Mouse (Mus musculus) thymus, adult 2 months (tissue): ENCODE data around the gene Ghdc.

Experiments
- CTCF ChIP-seq: fragments of 200-500 bp; IDR thresholded peaks from 2 replicates; pipeline ENCODE4 v1.5.1; 2012; ENCODE audit warnings: mild to moderate bottlenecking, control low read depth, low read length, moderate library complexity, borderline replicate concordance; ENCODE audit not compliant: control insufficient read depth, poor library complexity, insufficient read depth; ENCODE audit errors: extremely low read depth
- POLR2A ChIP-seq: fragments of 200-500 bp; IDR thresholded peaks from 2 replicates; pipeline ENCODE4 v1.6.1; 2012; ENCODE audit warnings: mild to moderate bottlenecking, low read length, control low read depth, moderate library complexity; ENCODE audit not compliant: control insufficient read depth, poor library complexity, insufficient read depth; ENCODE audit errors: extremely low read depth

DNA sequence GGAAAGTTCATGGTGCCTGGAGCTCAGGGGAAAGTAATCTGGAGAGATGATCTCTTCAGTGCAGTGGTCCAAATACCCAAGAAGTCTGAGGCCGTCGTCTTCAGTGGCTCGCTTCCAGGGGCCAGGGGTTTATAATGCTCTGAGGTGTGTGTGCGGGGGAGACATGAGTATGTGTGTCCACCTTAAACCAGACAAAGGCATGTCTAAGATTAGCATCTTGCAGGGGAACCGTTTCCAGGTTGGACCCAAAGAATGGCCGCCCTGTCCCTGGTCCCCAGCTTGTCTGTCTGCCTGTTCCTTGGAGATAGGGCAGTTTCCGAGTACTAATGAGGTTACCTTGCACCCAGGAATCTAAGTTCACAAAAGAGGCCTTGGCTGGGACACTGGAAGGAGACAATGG is 7.9 kb downstream of the Ghdc start, which contains the start of gene Hcrt:
- TF ChIP-seq POLR2A: no peak
- no peak for TF ChIP-seq CTCF
